In the genomic region with DNA sequence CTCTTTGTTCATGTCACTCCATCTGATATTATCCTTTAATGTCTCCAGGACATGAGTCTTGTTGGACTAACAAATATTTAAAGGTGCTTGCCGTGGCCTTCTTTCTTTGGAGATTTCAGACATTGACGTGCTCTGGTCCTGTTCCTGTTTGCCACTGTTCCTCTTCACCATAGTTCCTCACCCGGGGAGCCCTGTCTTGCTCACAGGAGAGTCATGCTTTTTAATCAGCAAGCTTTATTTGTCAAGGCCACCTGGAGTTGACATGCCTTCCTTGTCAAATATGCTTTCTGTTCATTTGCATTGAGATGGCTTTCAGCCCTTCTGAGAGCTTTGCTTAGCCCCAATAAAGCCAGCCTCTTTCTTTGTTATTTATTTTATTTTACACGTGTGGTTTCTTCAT, we compare ENCODE assay signal across 25 mouse cellular contexts. TPM values are rescaled to one million over a fixed set of nuclear protein-coding genes. Genes with fewer than 3 reads are reported as not detected.
A peak's percentile ranks its signal among the peaks of the same experiment; 100 is the strongest.
DNase-seq lines count a peak whose midpoint lies in the region; ATAC-seq and TF ChIP-seq lines count a peak whose summit lies in the region.
"Had no signal": no experiment of that assay in that cellular context is flagged by ENCODE, and none has a peak within 500 bp of the region (broad histone marks: within the 10 kb centered on the region; RNA-seq: fewer than 3 reads in every experiment).

No protein-coding gene starts in this region.

- no peak overlapping the region for H3K9ac ChIP-seq in lung, postnatal 0 days (replicated peaks; ENCODE audit: low read depth)
- H3K9ac ChIP-seq in midbrain, embryonic 14.5 days (replicated peaks; ENCODE audit: low read length) = no peak overlapping the region
- H3K9ac ChIP-seq: embryonic facial prominence, embryonic 15.5 days; forebrain, embryonic 15.5 days; limb, embryonic 15.5 days; liver, embryonic 15.5 days had no signal

- WGBS in lung, postnatal 0 days = 10% methylated on average over 4 of the region's 4 CpGs
- 3% methylated on average over 4 of the region's 4 CpGs for WGBS in midbrain, embryonic 14.5 days

- H3K27ac ChIP-seq in lung, postnatal 0 days (ENCODE audit: low read length) = no peak overlapping the region
- 0 out of 2 replicates have a peak overlapping the region, but pooled peaks have one; percentile 9 for H3K27ac ChIP-seq in midbrain, embryonic 14.5 days (replicated peaks; ENCODE audit: low read depth, low read length)
- H3K27ac ChIP-seq: embryonic facial prominence, embryonic 15.5 days; forebrain, embryonic 15.5 days; left cerebral cortex, adult 2 months; limb, embryonic 15.5 days; liver, embryonic 15.5 days; macrophage had no signal

- ATAC-seq in lung, postnatal 0 days = peak; percentile 25; the same call in 1 of the 2 replicates
- no peak; the same call in 1 of the 2 replicates for ATAC-seq in midbrain, embryonic 14.5 days (ENCODE audit: low FRiP score, low TSS enrichment)
- ATAC-seq: forebrain, embryonic 15.5 days; Patski had no signal

- H3K4me2 ChIP-seq in lung, postnatal 0 days (replicated peaks; ENCODE audit: low read depth, low read length) = no peak overlapping the region; the same call in 1 of the 2 replicates
- no peak overlapping the region for H3K4me2 ChIP-seq in midbrain, embryonic 14.5 days (ENCODE audit: low read length)
- H3K4me2 ChIP-seq: embryonic facial prominence, embryonic 15.5 days; forebrain, embryonic 15.5 days; heart, embryonic 11.5 days; limb, embryonic 15.5 days; liver, embryonic 15.5 days had no signal

- no peaks in the 10 kb centered on the region for H3K27me3 ChIP-seq in lung, postnatal 0 days (replicated peaks; ENCODE audit: insufficient read depth, low read length)
- H3K27me3 ChIP-seq in midbrain, embryonic 14.5 days (ENCODE audit: control insufficient read depth, insufficient read depth, low read length) = no peaks in the 10 kb centered on the region
- H3K27me3 ChIP-seq: embryonic facial prominence, embryonic 15.5 days; forebrain, embryonic 15.5 days; limb, embryonic 15.5 days; liver, embryonic 15.5 days; Patski had no signal

- H3K4me3 ChIP-seq in lung, postnatal 0 days (ENCODE audit: low read depth, low read length) = no peak overlapping the region
- H3K4me3 ChIP-seq in midbrain, embryonic 14.5 days (replicated peaks; ENCODE audit: low read depth, low read length) = no peak overlapping the region
- H3K4me3 ChIP-seq: embryonic facial prominence, embryonic 15.5 days; forebrain, embryonic 15.5 days; left cerebral cortex, adult 2 months; limb, embryonic 15.5 days; liver, embryonic 15.5 days had no signal

- TF ChIP-seq CTCF in lung, postnatal 0 days (IDR thresholded peaks at IDR 0.05) = no peak

- TF ChIP-seq EP300 in lung, postnatal 0 days (IDR thresholded peaks at IDR 0.05) = no peak

- no peaks in the 10 kb centered on the region for H3K4me1 ChIP-seq in lung, postnatal 0 days (ENCODE audit: insufficient read depth, low read depth, low read length)
- peaks cover 12% of the 10 kb centered on the region for H3K4me1 ChIP-seq in midbrain, embryonic 14.5 days (ENCODE audit: control insufficient read depth, insufficient read depth, low read length)
- H3K4me1 ChIP-seq: limb, embryonic 15.5 days; liver, embryonic 15.5 days had no signal

- H3K36me3 ChIP-seq in lung, postnatal 0 days (ENCODE audit: insufficient read depth, low read length) = no peaks in the 10 kb centered on the region
- no peaks in the 10 kb centered on the region for H3K36me3 ChIP-seq in midbrain, embryonic 14.5 days (ENCODE audit: control insufficient read depth, insufficient read depth, low read length)
- H3K36me3 ChIP-seq: embryonic facial prominence, embryonic 15.5 days; forebrain, embryonic 15.5 days; G1E; limb, embryonic 15.5 days; liver, embryonic 15.5 days had no signal

- peak; percentile 11 to 24 for DNase-seq in cerebellum, postnatal 10 days
- no peak for DNase-seq in cerebellum, postnatal 25 days
- DNase-seq in lung, postnatal 0 days (ENCODE audit: low spot score) = no peak
- no peak for DNase-seq in lung, postnatal 36 days
- peak; percentile 74 for DNase-seq in A20 (ENCODE audit: low read depth, low spot score)
- DNase-seq in midbrain, embryonic 14.5 days = no peak
- no peak for DNase-seq in kidney, adult 9 months
- DNase-seq in gastrocnemius, postnatal 4 days (ENCODE audit: low spot score in 2 of 2) = no peak
- DNase-seq: cerebellum, adult 8-10 months; gastrocnemius, postnatal 10 days; heart, adult 11 months; kidney, adult 18-20 months; kidney, postnatal 10 days; left cerebral cortex, postnatal 4 days; thymus, postnatal 25 days had no signal

- no peaks in the 10 kb centered on the region for H3K9me3 ChIP-seq in lung, postnatal 0 days (ENCODE audit: low read length)
- H3K9me3 ChIP-seq in midbrain, embryonic 14.5 days (ENCODE audit: control insufficient read depth, low read length) = no peaks in the 10 kb centered on the region
- H3K9me3 ChIP-seq: embryonic facial prominence, embryonic 15.5 days; forebrain, embryonic 15.5 days; G1E; limb, embryonic 15.5 days; liver, embryonic 15.5 days had no signal

RNA-seq across cellular contexts. Expression of gene Sema3e, which starts 15.1 kb away (rescaled TPM):
- polyA plus RNA-seq in lung, postnatal 0 days (2015; fragmentation: Nextera tagmentation; extraction: Ambion mirVana) = 18.9 and 29.8 TPM in 2 replicates
- polyA plus RNA-seq in midbrain, embryonic 14.5 days (2014; fragmentation: Nextera tagmentation; extraction: Ambion mirVana) = 2.4 and 3.1 TPM in 2 replicates
- total RNA-seq in gastrocnemius, postnatal 4 days (2021) = 1 to 10 TPM; 1.4 to 1.5 TPM
- total RNA-seq: common myeloid progenitor, adult 5-6 weeks had no signal
- polyA plus RNA-seq: macrophage had no signal

Comparison
In these comparisons a context has a peak if more than half of its experiments do, and no peak if none do; other contexts are left out.
1. DNase-seq: peak in cerebellum, postnatal 10 days (2 of 2) and A20 (single experiment); none in cerebellum, postnatal 25 days (0 of 2), lung, postnatal 0 days (single experiment), lung, postnatal 36 days (single experiment), midbrain, embryonic 14.5 days (single experiment), kidney, adult 9 months (single experiment) and gastrocnemius, postnatal 4 days (0 of 2).